Mouse (Mus musculus) ES-Bruce4 (cell line): ENCODE measurements around the gene Nr0b2. TPM values are rescaled to one million over a fixed set of nuclear protein-coding genes. Genes with fewer than 3 reads are reported as not detected.
A peak's percentile ranks its signal among the peaks of the same experiment; 100 is the strongest.

Experiments used
- H3K27ac ChIP-seq: 2 replicates; pipeline ENCODE4 v1.5.1; 2012; ENCODE audit warnings: low read length, inconsistent platforms; ENCODE audit not compliant: insufficient read depth
- H3K27me3 ChIP-seq: 2 replicates; pipeline ENCODE4 v1.6.1; 2012; ENCODE audit warnings: mild to moderate bottlenecking, low read length, inconsistent platforms; ENCODE audit not compliant: control insufficient read depth, poor library complexity, insufficient read depth, severe bottlenecking
- H3K36me3 ChIP-seq: 2 replicates; pipeline ENCODE4 v1.6.1; 2012; ENCODE audit warnings: inconsistent platforms, mild to moderate bottlenecking, low read length, moderate library complexity; ENCODE audit not compliant: control insufficient read depth, poor library complexity, insufficient read depth, severe bottlenecking
- H3K4me1 ChIP-seq: one replicate; pipeline ENCODE4 v1.8.1; 2011; ENCODE audit warnings: low read length; ENCODE audit not compliant: control insufficient read depth, insufficient read depth
- H3K4me3 ChIP-seq: 2 replicates; pipeline ENCODE4 v1.5.1; 2011; ENCODE audit warnings: low read depth, mild to moderate bottlenecking, low read length
- H3K9ac ChIP-seq: 2 replicates; pipeline ENCODE4 v1.6.1; 2012; ENCODE audit warnings: low read depth, mild to moderate bottlenecking, inconsistent platforms; ENCODE audit not compliant: poor library complexity, severe bottlenecking
- H3K9me3 ChIP-seq: replicated peaks from 2 replicates; pipeline ENCODE4 v1.6.1; 2012; ENCODE audit warnings: mild to moderate bottlenecking, low read length, inconsistent platforms; ENCODE audit not compliant: control insufficient read depth, poor library complexity, insufficient read depth, severe bottlenecking
- CTCF ChIP-seq: IDR thresholded peaks from one replicate; pipeline ENCODE4 v1.8.1; 2011; ENCODE audit warnings: low read depth, low read length
- EP300 ChIP-seq: IDR thresholded peaks from 2 replicates; pipeline ENCODE4 v1.6.1; 2011; ENCODE audit warnings: low read depth, low read length; ENCODE audit not compliant: insufficient read depth
- POLR2A ChIP-seq: IDR thresholded peaks from one replicate; pipeline ENCODE4 v1.8.1; 2011; ENCODE audit warnings: low read length; ENCODE audit not compliant: insufficient read depth
- polyA plus RNA-seq: library from polyadenylated mRNA; stranded (reverse); fragments of >200 nt; gene quantifications from 2 replicates; pipeline ENCODE4 v1.2.4, GENCODE M21; 2011; ENCODE audit warnings: low read depth; ENCODE audit not compliant: missing spikeins, insufficient read depth, insufficient read length

Gene Nr0b2
- polyA plus RNA-seq, 1 experiment, result not detected

DNA sequence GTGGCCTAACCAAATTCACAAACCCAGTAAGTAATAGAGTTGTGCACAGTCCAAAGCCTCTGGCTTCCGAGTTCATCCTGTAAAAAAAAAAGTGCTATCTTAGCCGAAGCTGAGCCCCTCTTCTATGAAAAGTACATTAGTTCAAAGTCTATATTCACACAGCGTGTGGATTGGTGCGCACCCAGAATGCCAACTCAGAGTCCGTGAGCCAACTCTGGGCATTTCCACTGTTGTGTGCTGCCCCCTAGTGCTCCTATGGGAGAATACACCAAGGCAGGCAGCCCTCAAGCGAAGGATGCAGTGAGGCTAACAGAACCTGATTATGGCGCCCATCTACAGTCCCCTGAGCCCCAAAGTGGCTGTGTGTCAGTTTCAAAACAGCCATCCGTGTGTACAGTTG, 40.2 kb upstream of the Nr0b2 start:
- TF ChIP-seq EP300 (no peak), POLR2A (no peak), CTCF (peak; percentile 93)
- no peak overlapping the region for H3K4me3 ChIP-seq
- no peak overlapping the region for H3K27ac ChIP-seq
- H3K4me1 ChIP-seq, result no peaks in the 10 kb centered on the region
- H3K27me3 ChIP-seq, result no peaks in the 10 kb centered on the region
- no peak overlapping the region for H3K9ac ChIP-seq
- H3K36me3 ChIP-seq, result no peaks in the 10 kb centered on the region
- H3K9me3 ChIP-seq, result no peaks in the 10 kb centered on the region

DNA sequence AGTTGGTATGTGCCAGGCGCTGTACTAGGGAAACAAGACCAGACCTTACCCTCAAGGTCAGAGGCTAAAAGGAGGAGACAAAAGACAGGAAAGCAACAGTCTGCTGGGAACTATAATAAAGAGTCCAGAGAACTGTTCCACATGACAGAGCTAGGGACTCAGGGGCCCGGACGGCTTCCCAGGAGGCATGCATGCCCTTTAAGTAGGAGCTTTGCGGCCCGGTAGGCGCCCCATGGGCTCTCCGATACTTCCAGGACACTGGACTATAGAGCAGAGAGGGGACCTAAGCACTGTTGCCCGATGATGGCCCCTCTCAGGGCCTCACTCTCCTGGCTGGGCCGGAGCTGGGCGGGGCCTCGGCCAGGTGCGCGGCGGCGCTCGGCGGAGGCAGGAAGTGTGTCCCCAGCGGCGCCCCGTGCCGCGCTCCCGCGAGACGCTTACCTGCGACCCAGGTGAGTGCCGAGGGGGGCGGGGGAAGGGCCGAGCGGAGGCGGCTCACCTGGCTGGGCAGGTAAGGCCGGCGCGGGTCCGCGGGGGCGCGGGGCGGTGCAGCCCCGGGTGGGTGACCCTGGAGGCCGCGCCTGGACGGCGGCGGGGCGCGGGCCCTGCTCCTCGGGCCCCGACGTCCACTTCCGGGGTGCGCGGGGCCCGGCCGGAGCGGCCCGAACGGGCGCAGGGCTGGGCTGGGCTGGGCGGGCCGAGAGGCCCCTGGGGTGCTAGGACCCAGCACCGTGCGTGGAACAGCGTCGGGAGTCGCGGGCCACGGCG, 34.4 kb upstream of the Nr0b2 start, which contains the start of gene Kdf1:
Kdf1 (plus strand) TSS at position 363 of the 768 bp plus-strand sequence.
- Histone ChIP-seq H3K9ac (peak within 1 kb of the TSS; percentile 82), H3K27ac (no peak within 1 kb of the TSS)

DNA sequence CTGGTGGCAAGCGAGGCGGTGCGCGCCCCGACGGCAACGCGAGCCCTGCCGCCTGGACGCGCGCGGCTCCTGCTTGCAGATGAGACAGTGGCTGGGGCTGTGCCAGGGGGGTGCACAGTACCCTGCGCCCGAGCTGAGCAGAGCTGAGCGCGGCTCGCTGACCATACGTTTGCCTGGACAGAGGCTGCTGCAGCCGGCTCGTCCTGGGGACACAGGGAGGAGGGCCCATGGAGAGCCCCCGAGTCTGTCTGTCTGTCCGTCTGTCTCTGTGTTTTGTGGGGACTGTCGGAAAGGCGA, 33.9 kb upstream of the Nr0b2 start:
- Histone ChIP-seq H3K4me3 (peak overlapping the region; percentile 78), H3K9ac (peak overlapping the region; percentile 82), H3K36me3 (no peaks in the 10 kb centered on the region), H3K27ac (no peak overlapping the region), H3K27me3 (no peaks in the 10 kb centered on the region), H3K9me3 (no peaks in the 10 kb centered on the region), H3K4me1 (peaks cover 1% of the 10 kb centered on the region)
- TF ChIP-seq CTCF (no peak), EP300 (no peak), POLR2A (no peak)

More for the DNA sequence above, 34.4 kb upstream of the Nr0b2 start, which contains the start of gene Kdf1:
- TF ChIP-seq POLR2A (no peak), CTCF (no peak), EP300 (no peak)
- H3K36me3 ChIP-seq, result no peaks in the 10 kb centered on the region
- no peaks in the 10 kb centered on the region for H3K27me3 ChIP-seq
- H3K4me3 ChIP-seq, result peak within 1 kb of the TSS; percentile 78
- H3K4me1 ChIP-seq, result peaks cover 1% of the 10 kb centered on the region
- H3K9me3 ChIP-seq, result no peaks in the 10 kb centered on the region

DNA sequence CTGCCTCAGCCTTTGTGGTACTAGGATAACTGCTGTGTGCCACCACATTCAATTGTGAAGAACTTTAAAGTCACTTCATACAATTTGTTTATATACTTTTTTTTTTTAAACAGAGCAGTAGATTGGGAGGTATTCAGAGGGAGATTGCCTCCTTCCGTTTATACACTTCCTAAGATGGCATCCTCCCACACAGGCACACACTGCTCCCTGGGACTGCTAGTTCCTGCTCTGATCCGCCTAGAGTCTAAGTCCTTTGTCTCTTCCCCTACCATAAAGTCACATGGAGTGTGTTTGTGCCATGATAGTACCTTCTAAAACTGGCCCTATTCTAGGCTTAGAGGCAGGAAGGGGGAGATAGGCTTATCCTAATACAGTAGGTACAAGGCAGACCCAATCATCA, 31.7 kb upstream of the Nr0b2 start:
- Histone ChIP-seq H3K27me3 (no peaks in the 10 kb centered on the region), H3K36me3 (no peaks in the 10 kb centered on the region), H3K4me1 (peaks cover 1% of the 10 kb centered on the region), H3K9me3 (no peaks in the 10 kb centered on the region), H3K27ac (no peak overlapping the region), H3K4me3 (no peak overlapping the region), H3K9ac (no peak overlapping the region)
- TF ChIP-seq POLR2A, result no peak
- no peak for TF ChIP-seq CTCF
- TF ChIP-seq EP300, result no peak

DNA sequence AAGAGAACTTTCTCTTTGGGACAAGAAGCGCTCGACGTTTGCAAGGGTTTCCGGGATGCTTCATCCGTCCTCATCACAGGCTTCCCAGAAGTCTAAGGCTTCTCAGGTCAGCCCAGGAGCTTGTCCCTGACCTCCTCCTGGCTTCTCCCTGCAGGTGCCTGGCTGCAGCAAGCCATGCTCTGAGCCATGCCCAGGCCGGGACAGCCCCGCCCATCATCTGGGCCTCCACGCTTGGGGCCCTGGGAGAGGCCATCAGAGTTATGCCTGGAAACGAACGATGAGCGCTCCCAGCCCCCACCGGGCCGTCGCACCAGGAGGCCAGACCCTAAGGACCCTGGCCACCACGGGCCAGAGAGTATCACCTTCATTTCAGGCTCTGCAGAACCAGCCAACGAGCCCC, 25.4 kb upstream of the Nr0b2 start:
- TF ChIP-seq EP300, result no peak
- TF ChIP-seq POLR2A, result no peak
- TF ChIP-seq CTCF, result no peak
- H3K36me3 ChIP-seq, result peaks cover 17% of the 10 kb centered on the region

DNA sequence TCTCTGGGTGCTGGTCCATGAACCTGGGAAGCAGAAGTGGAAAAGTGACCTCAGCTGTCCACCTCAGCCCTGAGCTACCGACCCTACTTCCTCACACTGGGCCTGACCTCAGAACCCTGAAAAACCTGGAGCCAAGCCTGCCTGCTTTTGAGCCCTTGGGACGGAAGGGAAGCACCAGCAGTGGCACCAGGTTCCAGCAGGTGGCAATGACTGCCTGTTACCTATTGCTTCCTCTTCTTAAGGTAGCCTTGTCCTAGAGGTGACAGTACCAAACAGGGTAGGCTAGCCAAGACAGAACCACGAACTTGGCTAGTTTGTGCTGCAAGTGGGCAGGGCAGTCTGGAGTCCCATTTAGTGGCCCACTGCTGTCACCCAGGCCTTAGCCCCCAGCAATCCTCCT, 20.4 kb upstream of the Nr0b2 start:
- Histone ChIP-seq H3K27me3 (no peaks in the 10 kb centered on the region), H3K27ac (no peak overlapping the region), H3K36me3 (peaks cover 43% of the 10 kb centered on the region), H3K4me3 (no peak overlapping the region), H3K9ac (no peak overlapping the region), H3K4me1 (no peaks in the 10 kb centered on the region), H3K9me3 (no peaks in the 10 kb centered on the region)
- TF ChIP-seq CTCF, result no peak
- TF ChIP-seq EP300, result no peak
- TF ChIP-seq POLR2A, result no peak

More for the DNA sequence above, 25.4 kb upstream of the Nr0b2 start:
- no peaks in the 10 kb centered on the region for H3K9me3 ChIP-seq
- no peaks in the 10 kb centered on the region for H3K4me1 ChIP-seq
- H3K4me3 ChIP-seq, result no peak overlapping the region
- no peak overlapping the region for H3K27ac ChIP-seq
- no peaks in the 10 kb centered on the region for H3K27me3 ChIP-seq
- H3K9ac ChIP-seq, result no peak overlapping the region
